Mouse (Mus musculus): Measurements from ENCODE around the gene Ctf1.
A peak's percentile ranks its signal among the peaks of the same experiment; 100 is the strongest.
"Not testable (repeated sequence)": the region's sequence is repeated elsewhere in the genome, so short reads cannot be mapped to it uniquely, and the experiment has no call there.

The Ctf1 gene

DNA sequence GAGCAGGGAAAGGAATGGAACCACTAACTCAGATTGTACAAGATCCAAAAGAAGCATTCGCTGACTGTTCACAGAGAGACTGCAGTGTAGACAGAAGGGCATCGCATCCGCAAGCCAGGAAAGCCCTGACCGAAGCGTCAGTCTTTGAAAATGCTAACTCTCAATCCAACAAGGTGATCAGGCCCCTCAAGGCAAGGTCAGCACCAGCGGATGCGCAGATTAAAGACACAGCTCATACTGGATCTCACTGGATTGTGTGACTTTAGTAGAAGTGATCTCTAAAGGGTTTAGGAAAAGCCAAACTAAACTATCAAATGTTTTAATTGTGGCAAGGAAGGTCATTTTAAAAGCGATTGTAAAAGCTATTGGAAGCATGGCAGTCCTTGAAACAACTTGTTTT is 19.2 kb upstream of the Ctf1 start:
- no peak for DNase-seq (ENCODE audit: low read depth, low spot score)

DNA sequence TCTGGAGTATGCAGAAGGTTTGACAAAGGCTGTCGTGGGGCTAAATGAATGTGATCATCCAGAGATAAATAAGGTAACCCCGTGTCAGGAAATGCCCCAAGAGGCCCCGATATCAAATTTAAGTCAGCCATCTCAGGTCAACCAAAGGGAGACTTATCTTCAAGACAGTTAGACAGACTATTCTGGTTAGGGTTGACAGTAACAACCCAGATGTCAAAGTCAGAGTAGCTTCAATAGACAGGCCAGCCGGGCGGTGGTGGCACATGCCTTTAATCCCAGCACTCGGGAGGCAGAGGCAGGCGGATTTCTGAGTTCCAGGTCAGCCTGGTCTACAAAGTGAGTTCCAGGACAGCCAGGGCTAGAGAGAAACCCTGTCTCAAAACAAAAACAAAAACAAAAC is 18.8 kb upstream of the Ctf1 start:
- DNase-seq (ENCODE audit: low read depth, low spot score) = not testable (repeated sequence)

DNA sequence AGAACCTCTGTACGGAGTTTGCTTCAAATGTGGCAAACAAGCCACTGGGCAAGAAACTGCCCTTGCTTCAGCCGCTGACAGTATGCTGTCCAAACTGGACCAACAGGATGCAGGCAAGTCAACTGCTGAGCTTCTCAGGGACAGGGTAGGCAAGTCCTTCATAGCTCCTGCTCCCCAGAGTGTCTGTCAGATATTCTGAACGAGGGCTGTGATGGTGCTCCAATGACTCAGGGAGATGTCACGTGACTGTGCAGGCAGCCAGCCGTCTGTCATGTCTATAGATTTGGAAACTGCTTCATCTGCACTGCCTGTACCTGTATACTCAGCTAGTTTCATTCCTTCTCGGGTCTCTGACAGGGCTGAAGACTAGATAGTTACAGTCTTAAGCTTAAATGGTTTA is 13.6 kb upstream of the Ctf1 start:
- DNase-seq (ENCODE audit: low read depth, low spot score) = no peak

DNA sequence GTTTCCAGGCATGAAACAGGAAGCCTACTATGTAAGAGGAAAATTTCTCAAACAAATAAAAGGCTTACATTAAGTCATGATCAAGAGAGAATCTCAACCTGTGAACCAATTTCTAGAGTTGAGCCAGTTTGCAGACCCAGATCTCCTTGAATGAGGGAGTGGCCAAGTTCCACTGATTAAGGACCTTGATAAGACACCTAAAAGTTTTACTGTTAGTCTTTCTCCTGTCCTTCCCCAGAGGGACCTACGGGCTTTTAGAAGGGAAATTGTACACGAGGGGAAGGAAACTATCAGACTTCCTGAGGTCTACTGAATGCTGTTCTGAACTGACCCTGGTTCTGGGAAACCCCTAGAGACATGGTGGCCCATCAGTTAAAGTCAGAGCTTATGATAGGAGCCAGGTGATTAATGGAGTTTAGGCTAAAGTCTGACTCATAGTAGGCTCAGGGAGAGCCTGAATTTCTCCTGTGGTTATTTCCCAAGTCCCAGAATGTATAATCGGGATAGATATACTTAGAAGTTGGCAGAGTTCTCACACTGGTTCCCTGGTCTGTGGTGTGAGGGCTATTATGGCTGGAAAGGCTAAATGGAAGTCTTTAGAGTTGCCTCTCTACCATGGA is 11.7 kb upstream of the Ctf1 start:
- DNase-seq (ENCODE audit: low read depth, low spot score) = no peak

DNA sequence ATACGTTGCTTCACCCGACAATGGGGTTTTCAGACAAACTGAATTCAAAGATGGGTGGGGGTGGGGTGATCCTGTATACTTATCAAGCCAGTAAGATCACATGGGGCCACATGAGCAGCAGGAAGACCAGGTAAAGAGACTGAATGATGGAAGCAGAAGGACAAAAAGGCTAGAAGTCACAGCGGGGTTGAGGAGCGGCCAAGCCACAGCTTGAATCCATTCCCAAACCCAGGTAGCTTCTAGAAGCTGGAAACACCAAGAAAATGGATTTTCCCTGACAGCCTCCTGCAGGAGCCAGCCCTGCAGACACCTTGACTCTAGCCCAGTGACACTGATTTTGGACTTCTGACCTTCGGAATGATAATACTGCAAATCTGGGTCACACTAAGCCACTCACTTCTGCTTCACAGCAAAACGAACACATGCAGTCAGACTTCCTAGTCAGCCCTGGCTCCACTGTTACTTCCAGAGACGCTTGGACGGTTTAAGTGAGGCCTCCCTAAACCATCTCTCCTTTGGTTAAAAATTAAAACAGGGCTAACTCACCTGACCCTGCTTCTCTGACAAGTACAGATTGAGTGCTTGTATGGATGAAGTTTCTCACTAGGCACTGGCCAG is 8.9 kb upstream of the Ctf1 start:
- DNase-seq (ENCODE audit: low read depth, low spot score) = no peak

DNA sequence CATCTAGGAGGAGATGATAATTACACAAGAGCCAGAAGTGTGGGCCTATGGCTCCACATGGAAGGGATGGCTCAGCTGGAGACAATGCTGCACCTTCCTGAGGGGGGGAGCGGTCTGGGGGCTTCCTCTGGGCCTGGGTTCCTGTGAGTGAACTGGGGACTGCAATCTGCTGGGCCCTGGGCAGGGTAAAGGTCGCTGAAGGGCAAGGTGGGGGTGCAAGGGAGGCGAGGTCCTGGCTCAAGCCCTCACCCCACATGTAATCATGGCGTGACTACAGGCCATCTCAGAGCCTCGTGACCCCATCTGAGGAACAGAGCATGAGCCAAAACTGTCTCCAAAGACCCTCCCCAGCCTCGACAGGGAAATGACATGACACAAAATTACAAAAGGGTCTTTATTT is 7.9 kb upstream of the Ctf1 start:
- DNase-seq (ENCODE audit: low read depth, low spot score) = no peak

DNA sequence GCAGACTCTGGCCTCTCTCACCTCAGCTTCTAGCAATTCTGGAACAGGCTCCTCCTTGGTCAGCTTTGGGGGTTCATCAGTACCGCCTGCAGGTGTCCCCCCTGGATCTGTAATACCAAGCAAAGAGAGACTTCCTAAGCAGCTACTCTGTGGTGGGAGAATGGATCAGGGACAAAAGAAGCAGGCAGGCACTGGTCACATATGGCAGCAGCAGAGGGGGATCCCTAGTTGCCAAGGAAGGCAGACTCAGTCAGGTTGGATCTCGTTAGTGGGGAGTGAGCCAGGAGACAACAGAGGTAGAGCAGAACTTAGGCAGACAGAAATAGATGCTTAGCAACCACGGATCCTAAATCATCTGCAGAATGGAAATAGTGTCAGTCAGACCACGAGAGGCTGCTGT is 6.8 kb upstream of the Ctf1 start:
- DNase-seq (ENCODE audit: low read depth, low spot score) = no peak

DNA sequence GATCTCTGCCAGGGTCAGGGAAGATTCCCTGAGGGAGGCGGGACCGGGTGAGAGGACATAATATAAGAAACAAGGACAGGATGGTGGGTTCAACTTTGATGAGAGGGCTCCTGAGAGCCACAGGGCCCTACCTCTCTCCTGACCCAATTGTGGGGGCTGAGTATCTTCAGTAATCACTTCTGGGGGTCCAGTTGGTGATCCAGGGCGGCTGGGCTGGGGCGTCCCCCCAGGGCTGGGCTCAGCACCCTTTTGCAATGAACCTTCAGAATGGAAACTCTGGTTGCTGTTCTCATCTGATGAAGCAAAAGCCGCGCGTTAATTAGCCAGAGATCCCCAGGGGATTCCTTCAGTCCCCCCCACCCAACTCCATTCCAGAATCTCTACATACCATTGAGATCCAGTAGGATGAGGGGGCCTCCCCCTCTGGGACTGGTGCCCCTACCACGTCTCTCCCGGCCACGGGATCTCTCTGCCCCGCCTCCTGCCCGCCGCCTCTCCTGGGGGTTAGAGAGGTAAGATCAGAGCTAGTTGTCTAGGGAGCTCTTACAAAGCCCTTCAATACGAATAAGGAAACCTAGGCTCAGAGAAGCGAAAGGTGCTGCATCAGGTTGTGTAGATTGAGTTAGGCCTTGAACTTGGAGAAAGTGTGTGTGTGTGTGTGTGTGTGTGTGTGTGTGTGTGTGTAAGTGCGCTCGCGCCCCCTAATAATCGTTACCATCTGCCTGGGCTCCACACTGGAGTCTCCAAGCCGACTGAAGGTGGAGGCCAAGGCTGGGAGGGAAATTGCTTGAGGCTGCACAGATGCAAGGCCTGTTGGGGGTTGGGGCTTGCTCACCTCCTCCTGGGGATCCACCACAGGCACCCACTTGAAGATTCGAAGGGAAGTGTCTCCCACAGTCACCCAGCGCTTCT is 5.2 kb upstream of the Ctf1 start:
- no peak for DNase-seq (ENCODE audit: low read depth, low spot score)

DNA sequence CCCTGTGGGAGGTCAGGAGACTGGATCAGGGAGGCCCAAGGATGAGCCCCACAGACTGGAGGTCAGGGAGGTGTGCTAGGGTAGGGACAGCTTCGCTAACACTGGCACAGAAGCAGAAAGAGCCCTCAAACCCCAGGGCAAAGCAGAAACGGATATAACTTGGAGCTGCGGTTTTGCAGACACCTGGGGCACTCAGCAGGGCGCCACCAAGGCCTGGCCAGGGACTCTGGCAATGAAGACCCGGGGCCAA is 4.7 kb upstream of the Ctf1 start:
- DNase-seq (ENCODE audit: low read depth, low spot score) = no peak

DNA sequence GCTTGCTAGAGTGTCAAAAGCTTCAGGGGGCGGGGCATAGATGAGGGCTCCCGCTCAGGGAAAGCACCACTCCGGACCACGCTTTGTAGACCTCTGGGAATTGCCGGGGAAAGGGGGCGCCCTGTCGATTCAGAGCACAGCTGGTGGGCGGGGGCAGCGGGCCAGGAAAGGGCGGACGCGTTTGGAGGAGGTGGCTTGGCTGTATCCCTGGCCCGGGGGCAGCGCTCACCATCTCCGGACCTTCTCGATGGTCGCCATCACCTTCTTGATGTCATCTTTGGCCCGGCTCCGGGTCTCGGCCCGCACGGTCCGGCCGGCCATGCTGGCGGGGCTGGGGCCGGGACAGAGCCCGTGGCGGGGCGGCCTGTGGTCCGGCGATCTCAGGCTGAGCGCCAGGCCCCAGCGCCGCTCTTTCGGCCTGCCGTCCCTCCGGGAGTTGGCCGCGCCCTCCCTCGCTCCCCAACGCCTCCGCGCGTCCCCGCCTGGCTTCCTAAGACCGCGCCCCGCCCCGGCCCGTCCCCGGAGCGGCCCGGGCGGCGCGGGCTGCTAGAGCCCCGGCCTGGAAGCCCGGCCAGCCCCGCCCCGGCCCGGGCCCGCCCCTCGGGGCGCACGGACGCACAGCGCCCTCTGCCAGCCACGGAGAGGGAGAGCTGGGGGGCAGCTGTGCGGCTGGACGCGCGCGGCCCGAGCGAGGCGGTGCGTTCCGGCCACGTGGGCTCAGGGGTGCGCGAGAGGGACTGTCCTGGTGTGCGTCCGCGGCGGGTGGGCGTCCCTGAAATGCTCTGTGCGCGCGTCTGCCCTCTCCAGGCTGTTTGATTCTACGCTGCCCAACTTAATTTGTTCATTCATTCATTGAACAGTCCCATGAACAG is 4.1 kb upstream of the Ctf1 start, which contains the start of gene Bcl7c:
Gene Bcl7c, minus strand, starts transcription at position 727 of the 872 bp plus-strand sequence.
- DNase-seq (ENCODE audit: low read depth, low spot score) = peak; percentile 79

DNA sequence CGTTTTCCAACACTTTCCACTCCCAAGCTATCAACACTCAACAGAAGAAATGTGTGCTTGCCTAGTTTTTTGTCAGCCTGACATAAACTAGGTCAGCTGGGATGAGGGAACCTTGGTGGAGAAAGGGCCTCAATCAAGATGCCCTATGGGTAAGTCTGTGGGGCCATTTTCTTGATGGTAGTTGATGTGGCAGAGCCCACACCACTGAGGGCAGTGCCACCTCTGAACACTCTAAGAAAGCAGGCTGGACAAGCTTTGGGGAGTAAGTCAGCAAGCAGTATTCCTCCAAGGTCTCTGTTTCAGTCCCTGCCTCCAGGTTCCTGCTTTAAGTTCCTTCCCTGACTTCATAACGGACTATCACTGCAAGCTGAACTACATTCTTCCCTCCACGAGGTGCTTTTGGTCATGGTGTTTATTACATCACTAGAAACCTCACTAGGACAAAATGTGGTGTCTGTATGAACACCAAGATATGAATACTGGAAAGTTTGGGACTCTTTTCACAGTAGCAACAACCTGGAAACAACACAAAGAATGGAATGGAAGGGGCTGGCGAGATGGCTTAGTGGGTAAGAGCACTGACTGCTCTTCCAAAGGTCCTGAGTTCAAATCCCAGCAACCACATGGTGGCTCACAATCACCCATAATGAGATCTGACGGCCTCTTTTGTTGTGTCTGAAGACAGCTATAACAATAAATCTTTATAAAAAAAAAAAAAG is 3.1 kb upstream of the Ctf1 start:
- DNase-seq (ENCODE audit: low read depth, low spot score) = no peak

DNA sequence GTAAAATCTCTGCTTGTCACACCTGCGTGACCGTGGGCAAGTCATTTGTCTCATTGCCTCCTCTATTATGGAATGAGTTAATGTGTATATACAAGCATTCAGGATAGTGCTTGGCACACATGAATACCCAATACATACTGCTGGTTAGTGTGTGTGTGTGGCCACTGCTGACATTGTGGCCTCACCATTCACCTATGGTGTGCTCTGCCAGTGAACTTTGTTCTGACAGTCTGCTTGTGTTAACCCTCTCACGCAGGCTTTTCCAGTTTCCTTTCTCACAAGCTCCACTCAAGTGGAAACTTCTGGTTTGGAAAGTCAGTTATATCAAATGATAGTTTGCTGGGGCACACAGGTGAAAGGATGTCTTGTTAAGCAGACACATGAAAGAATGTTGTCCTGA is 1.5 kb upstream of the Ctf1 start:
- DNase-seq (ENCODE audit: low read depth, low spot score) = no peak

DNA sequence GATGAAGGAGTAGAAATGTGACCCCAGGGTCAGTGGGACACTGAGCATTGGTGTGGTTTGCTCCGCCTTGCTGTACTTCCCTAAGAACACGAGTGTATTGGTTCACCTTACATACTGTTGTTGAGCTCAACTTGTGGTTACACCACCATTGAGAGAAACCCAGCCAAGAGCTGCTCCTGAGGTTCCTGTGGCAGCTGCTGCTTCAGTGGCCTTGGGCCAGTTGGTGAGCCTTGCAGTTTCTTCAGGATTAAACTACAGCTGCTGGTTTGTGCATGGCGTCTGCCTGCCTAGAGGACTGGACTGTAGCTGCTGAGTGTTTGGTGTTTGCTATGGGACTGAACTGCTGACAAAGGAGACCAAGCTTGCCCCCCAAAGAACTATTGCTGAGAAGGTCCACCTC is 1.1 kb upstream of the Ctf1 start:
- DNase-seq (ENCODE audit: low read depth, low spot score) = no peak

DNA sequence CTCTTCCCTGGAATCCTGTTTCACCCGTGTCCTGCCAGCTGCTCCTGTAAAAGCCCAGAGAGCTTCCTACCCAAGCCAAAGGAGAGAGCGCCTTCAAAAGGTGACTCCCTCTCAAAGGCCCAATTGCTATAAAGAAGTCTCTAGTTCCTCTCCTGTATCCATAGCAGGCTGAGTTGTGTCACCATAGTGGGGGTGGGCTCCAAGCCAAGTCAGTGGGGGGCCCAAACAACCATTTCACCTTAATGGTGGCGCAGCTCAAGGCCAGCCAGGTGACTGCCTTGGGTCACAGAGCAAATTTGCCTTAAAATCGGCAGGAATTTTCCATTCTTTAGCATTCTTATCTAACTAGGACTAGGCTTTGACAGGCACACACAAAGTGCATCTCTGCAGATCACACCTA is 2.3 kb downstream of the Ctf1 start:
- DNase-seq (ENCODE audit: low read depth, low spot score) = no peak

DNA sequence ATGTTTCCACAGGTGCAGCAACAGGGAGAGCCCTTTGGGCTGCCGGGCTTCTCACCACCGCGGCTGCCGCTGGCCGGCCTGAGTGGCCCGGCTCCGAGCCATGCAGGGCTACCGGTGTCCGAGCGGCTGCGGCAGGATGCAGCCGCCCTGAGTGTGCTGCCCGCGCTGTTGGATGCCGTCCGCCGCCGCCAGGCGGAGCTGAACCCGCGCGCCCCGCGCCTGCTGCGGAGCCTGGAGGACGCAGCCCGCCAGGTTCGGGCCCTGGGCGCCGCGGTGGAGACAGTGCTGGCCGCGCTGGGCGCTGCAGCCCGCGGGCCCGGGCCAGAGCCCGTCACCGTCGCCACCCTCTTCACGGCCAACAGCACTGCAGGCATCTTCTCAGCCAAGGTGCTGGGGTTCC is 4.5 kb downstream of the Ctf1 start:
- DNase-seq (ENCODE audit: low read depth, low spot score) = no peak

DNA sequence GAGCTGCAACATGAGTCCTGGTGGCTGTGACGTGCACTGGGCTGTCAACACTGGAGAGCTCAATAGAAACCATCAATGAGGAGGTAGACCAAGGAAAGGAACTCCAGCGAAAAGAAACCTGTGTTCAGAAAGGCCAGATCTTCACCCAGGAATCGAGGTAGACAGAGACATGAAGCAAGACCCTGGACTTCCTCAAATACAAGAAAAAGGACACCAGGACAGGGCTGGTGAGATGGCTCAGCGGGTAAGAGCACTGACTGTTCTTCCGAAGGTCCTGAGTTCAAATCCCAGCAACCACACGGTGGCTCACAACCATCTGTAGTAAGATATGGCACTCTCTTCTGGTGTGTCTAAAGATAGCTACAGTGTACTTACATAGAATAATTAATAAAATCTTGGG is 5.8 kb downstream of the Ctf1 start:
- no peak for DNase-seq (ENCODE audit: low read depth, low spot score)

DNA sequence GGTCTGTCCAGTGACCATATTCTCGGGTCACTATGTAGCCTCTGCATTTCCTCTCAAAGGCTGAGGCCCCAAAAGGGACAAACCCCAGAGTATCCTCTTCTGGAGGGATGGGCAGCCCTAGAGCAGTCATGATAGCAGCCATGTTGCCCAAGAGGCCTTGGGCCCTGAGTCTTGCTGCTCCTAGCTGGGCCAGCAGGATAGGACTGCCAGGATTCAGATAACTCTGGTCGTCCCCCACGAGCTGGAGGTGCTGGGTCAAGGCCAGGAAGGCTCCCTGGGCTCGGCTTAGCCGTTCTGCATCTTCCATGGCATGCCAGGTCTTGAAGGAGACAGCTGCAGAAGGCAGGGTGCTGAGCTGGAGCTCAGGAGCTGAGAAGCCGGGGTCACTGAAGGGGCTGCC is 6.7 kb downstream of the Ctf1 start:
- no peak for DNase-seq (ENCODE audit: low read depth, low spot score)

DNA sequence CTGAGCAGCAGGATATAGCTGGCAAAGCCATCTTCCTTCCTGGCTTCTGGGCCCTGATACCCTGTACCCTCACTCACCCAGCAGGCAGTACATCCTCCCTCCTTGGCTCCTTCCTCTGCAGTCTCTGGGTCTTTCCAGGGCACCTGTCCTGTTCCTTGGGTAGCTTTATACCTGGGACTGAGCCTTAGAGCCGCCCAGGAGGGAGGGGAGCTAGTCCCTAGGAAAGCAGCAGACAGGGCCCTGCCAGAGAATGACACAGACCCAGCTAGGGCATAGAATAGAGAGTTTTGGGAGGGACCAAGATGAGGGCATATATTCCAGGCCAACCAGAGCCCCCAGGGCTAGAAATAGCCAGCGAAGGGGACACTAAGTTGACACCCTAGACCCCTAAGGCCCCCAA is 13.0 kb downstream of the Ctf1 start:
- no peak for DNase-seq (ENCODE audit: low read depth, low spot score)

DNA sequence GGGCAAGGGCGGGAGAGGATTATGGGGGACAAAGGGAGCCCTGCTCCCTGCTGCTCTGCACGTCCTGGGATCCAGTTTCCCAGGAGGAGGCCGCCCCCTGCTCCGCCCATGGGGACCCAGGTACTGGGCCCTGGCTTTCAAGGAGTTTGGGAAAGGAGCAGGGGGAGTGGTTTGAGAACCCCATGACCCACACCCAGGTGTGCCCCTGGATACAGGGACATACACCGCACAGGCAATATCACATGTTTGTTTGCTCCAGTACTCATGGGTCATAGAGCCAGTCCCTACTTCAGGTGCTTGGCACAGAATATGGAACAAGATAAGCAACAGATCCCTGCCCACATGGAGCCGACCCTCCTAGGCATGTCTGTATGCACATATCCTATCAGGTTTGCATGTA is 13.4 kb downstream of the Ctf1 start:
- no peak for DNase-seq (ENCODE audit: low read depth, low spot score)

DNA sequence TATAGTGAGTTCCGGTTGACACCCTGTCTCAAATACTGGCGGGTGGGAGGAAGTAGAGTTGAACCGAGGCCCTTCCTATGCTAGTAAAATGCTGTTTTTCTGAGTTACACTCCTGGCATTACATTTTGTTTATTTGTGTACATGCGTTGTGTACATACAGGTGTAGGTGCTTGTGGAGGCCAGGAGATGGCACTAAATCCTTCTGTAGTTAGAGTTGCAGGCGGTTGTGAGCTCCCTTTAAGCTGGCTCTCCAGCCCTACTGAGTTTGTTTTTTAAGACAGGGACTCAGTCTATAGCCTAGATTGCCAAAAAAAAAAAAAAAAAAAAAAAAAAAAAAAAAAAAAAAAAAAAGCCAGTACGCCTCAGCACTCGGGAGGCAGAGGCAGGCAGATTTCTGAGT is 15.4 kb downstream of the Ctf1 start:
- DNase-seq (ENCODE audit: low read depth, low spot score) = no peak

DNA sequence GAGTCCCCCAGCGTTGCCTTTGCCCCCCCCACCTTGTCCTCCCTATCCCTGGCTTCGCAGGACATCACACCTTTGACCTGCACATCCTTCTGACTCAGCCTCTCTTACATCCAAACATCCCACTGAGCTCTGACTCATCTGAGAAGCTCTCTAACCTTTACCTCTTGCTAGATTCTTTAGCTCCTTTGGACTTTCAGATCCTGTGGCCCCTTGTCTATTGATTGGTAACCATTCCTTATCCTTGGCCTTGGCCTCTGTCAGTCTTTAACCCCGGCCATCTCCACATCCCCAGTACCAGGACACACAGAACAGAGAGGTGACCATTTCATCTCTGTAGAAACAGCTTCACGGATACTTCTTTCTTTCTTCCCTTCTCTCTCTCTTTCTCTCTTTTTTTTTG is 17.6 kb downstream of the Ctf1 start:
- DNase-seq (ENCODE audit: low read depth, low spot score) = no peak

DNA sequence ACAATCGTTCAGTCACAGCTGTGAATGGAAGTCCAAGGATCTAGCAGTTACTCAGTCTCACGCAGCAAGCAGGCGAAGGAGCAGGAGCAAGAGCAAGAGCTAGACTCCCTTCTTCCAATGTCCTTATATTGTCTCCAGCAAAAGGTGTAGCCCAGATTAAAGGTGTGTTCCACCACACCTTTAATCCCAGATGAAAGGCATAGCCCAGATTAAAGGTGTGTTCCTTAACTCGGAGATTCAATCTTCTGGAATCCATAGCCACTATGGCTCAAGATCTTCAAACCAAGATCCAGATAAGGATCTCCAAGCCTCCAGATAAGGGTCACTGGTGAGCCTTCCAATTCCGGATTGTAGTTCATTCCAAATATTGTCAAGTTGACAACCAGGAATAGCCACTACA is 19.5 kb downstream of the Ctf1 start, which contains the start of gene Ctf2:
Gene Ctf2, minus strand, starts transcription at position 101 of the 400 bp plus-strand sequence.
- DNase-seq (ENCODE audit: low read depth, low spot score) = not testable (repeated sequence)

All from skeletal muscle tissue, adult 2 months (tissue).